Mouse (Mus musculus) spleen, postnatal 14 days (tissue): ENCODE results near the gene Dpy19l1.

Experiments used
- DNase-seq, 2 experiments: peaks; one replicate each; pipeline ENCODE4 v3.0.0; 2021 to 2022; ENCODE audit warnings: low spot score in 2 of 2

The Dpy19l1 gene

GRCm38 (mm10) chr9:24503067-24503857, at the start of gene Dpy19l1:
TSS of gene Dpy19l1 (minus strand) at chr9:24503140.
- peak; percentile 86 to 91 for DNase-seq

GRCm38 (mm10) chr9:24538159-24538558, 35.2 kb upstream of the Dpy19l1 start:
- no peak for DNase-seq

- DNase-seq = no peak
Observed at GRCm38 (mm10) chr9:24516575-24517139, 13.7 kb upstream of the Dpy19l1 start.

- DNase-seq = no peak
Observed at GRCm38 (mm10) chr9:24514078-24514469, 11.1 kb upstream of the Dpy19l1 start.

- no peak for DNase-seq
Observed at GRCm38 (mm10) chr9:24513290-24514077, 10.5 kb upstream of the Dpy19l1 start.

- no peak for DNase-seq
Observed at GRCm38 (mm10) chr9:24512121-24512539, 9.2 kb upstream of the Dpy19l1 start.

GRCm38 (mm10) chr9:24511371-24512120, 8.6 kb upstream of the Dpy19l1 start:
- DNase-seq = no peak

- no peak for DNase-seq
Observed at GRCm38 (mm10) chr9:24508880-24509279, 5.9 kb upstream of the Dpy19l1 start.

GRCm38 (mm10) chr9:24506510-24506909, 3.6 kb upstream of the Dpy19l1 start:
- DNase-seq = no peak

GRCm38 (mm10) chr9:24505017-24505763, 2.2 kb upstream of the Dpy19l1 start:
- no peak for DNase-seq

GRCm38 (mm10) chr9:24504381-24504780, 1.4 kb upstream of the Dpy19l1 start:
- no peak for DNase-seq

- DNase-seq = no peak
Observed at GRCm38 (mm10) chr9:24503858-24504219, 899 bp upstream of the Dpy19l1 start.

GRCm38 (mm10) chr9:24502571-24503004, 352 bp downstream of the Dpy19l1 start:
- peak; percentile 21 to 37 for DNase-seq

GRCm38 (mm10) chr9:24501618-24502017, 1.3 kb downstream of the Dpy19l1 start:
- DNase-seq = no peak

GRCm38 (mm10) chr9:24496226-24496625, 6.7 kb downstream of the Dpy19l1 start:
- DNase-seq = no peak

- no peak for DNase-seq
Observed at GRCm38 (mm10) chr9:24490516-24490915, 12.4 kb downstream of the Dpy19l1 start.

- DNase-seq = no peak
Observed at GRCm38 (mm10) chr9:24488425-24489104, 14.4 kb downstream of the Dpy19l1 start.

- no peak for DNase-seq
Observed at GRCm38 (mm10) chr9:24482375-24482774, 20.6 kb downstream of the Dpy19l1 start.

GRCm38 (mm10) chr9:24477251-24477650, 25.7 kb downstream of the Dpy19l1 start:
- no peak for DNase-seq

- no peak for DNase-seq
Observed at GRCm38 (mm10) chr9:24473824-24474223, 29.1 kb downstream of the Dpy19l1 start.

GRCm38 (mm10) chr9:24472514-24472913, 30.4 kb downstream of the Dpy19l1 start:
- DNase-seq = no peak
